Mouse (Mus musculus): ENCODE measurements around the gene Uck1.
"Not testable (repeated sequence)": the region's sequence is repeated elsewhere in the genome, so short reads cannot be mapped to it uniquely, and the experiment has no call there.

The Uck1 gene

GRCm38 (mm10) chr2:32259657-32260417 is at the start of gene Uck1:
Gene Uck1, minus strand, starts transcription at chr2:32260159.
- DNase-seq (ENCODE audit: low spot score in 2 of 2) = peak; percentile 92 to 93

GRCm38 (mm10) chr2:32308870-32309568 is 49.1 kb upstream of the Uck1 start:
- DNase-seq (ENCODE audit: low spot score in 2 of 2) = peak; percentile 22 to 45

GRCm38 (mm10) chr2:32307941-32308760 is 48.2 kb upstream of the Uck1 start:
- peak; percentile 76 for DNase-seq (ENCODE audit: low spot score in 2 of 2)

GRCm38 (mm10) chr2:32307247-32307798 is 47.4 kb upstream of the Uck1 start:
- peak in 1 of 2 experiments; percentile 36 for DNase-seq (ENCODE audit: low spot score in 2 of 2)

- peak; percentile 21 to 36 for DNase-seq (ENCODE audit: low spot score in 2 of 2)
These were observed 46.2 kb upstream of the Uck1 start for GRCm38 (mm10) chr2:32306176-32306575.

- DNase-seq (ENCODE audit: low spot score in 2 of 2) = no peak
These were observed 45.7 kb upstream of the Uck1 start for GRCm38 (mm10) chr2:32305668-32306067.

- DNase-seq (ENCODE audit: low spot score in 2 of 2) = peak; percentile 59 to 69
These were observed 44.3 kb upstream of the Uck1 start for GRCm38 (mm10) chr2:32304145-32304832.

- no peak for DNase-seq (ENCODE audit: low spot score in 2 of 2)
These were observed 43.0 kb upstream of the Uck1 start for GRCm38 (mm10) chr2:32302952-32303351.

GRCm38 (mm10) chr2:32299469-32299868 is 39.5 kb upstream of the Uck1 start:
- peak in 1 of 2 experiments; percentile 30 for DNase-seq (ENCODE audit: low spot score in 2 of 2)

- not testable (repeated sequence) for DNase-seq (ENCODE audit: low spot score in 2 of 2)
These were observed 35.9 kb upstream of the Uck1 start for GRCm38 (mm10) chr2:32295842-32296241.

- DNase-seq (ENCODE audit: low spot score in 2 of 2) = no peak
These were observed 35.3 kb upstream of the Uck1 start for GRCm38 (mm10) chr2:32295285-32295684.

- DNase-seq (ENCODE audit: low spot score in 2 of 2) = no peak
These were observed 34.4 kb upstream of the Uck1 start for GRCm38 (mm10) chr2:32294348-32294747.

GRCm38 (mm10) chr2:32289578-32289977 is 29.6 kb upstream of the Uck1 start:
- no peak for DNase-seq (ENCODE audit: low spot score in 2 of 2)

GRCm38 (mm10) chr2:32288371-32288931 is 28.5 kb upstream of the Uck1 start:
- DNase-seq (ENCODE audit: low spot score in 2 of 2) = peak in 1 of 2 experiments; percentile 69

- DNase-seq (ENCODE audit: low spot score in 2 of 2) = peak; percentile 100
These were observed 28.0 kb upstream of the Uck1 start, which contains the start of gene Swi5 for GRCm38 (mm10) chr2:32287923-32288367. Gene Swi5, minus strand, starts transcription at chr2:32288075.

GRCm38 (mm10) chr2:32287334-32287840 is 27.4 kb upstream of the Uck1 start, which contains the start of gene Golga2:
Gene Golga2, plus strand, starts transcription at chr2:32287384.
- DNase-seq (ENCODE audit: low spot score in 2 of 2) = no peak

- DNase-seq (ENCODE audit: low spot score in 2 of 2) = no peak
These were observed 24.0 kb upstream of the Uck1 start for GRCm38 (mm10) chr2:32283986-32284385.

GRCm38 (mm10) chr2:32282727-32283126 is 22.8 kb upstream of the Uck1 start:
- peak in 1 of 2 experiments; percentile 43 for DNase-seq (ENCODE audit: low spot score in 2 of 2)

- DNase-seq (ENCODE audit: low spot score in 2 of 2) = no peak
These were observed 22.3 kb upstream of the Uck1 start for GRCm38 (mm10) chr2:32282289-32282688.

GRCm38 (mm10) chr2:32275823-32276222 is 15.9 kb upstream of the Uck1 start:
- no peak for DNase-seq (ENCODE audit: low spot score in 2 of 2)
